Mouse (Mus musculus): Measurements from ENCODE around the gene Gmpr. TPM values are rescaled to one million over a fixed set of nuclear protein-coding genes. Genes with fewer than 3 reads are reported as not detected.
"Not testable (repeated sequence)": the region's sequence is repeated elsewhere in the genome, so short reads cannot be mapped to it uniquely, and the experiment has no call there.

Gmpr gene
- polyA plus RNA-seq, 1 experiment from 2014 or later, result 22.9 TPM

- no peak overlapping the region; the same call in 1 of the 2 replicates for H3K9ac ChIP-seq
- peak overlapping the region; percentile 39 for H3K4me2 ChIP-seq
- peaks cover 12% of the 10 kb centered on the region for H3K4me1 ChIP-seq (ENCODE audit: insufficient read depth)
- H3K9me3 ChIP-seq (ENCODE audit: low read depth, low read length), result no peaks in the 10 kb centered on the region
- no peaks in the 10 kb centered on the region for H3K36me3 ChIP-seq (ENCODE audit: insufficient read depth)
- DNase-seq (peak; percentile 62), ATAC-seq (ENCODE audit: insufficient read depth) (peak; percentile 41; the same call in 1 of the 2 replicates)
- H3K4me3 ChIP-seq (ENCODE audit: low read depth, low read length), result no peak overlapping the region
- H3K27ac ChIP-seq (ENCODE audit: low read depth), result peak overlapping the region; percentile 67
- no peak for TF ChIP-seq CTCF (IDR thresholded peaks at IDR 0.05; ENCODE audit: low read depth)
- 20% methylated on average over 19 of the region's 19 CpGs for WGBS
- H3K27me3 ChIP-seq (ENCODE audit: insufficient read depth, low read length), result no peaks in the 10 kb centered on the region
Measured at GRCm38 (mm10) chr13:45469481-45470301, 37.6 kb upstream of the Gmpr start.

DNA sequence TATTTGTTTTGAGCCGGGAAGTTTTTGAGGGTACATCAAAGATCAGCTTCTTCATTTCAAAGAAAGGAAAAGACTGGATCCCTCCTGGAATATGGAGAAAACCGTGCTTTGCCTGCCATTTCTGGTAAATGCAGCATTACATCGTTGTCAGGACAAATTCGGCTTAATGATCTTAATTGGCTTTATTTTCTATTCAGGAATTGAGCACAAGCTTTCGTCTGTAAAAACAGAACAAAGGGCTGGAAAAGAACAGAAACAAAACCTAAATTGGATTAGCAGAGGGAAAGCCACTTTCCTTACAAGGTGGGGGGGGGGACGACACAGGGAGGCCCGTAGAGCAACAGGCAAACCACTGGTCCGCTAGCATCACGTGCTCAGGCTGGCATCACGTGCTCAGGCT is 33.9 kb upstream of the Gmpr start:
- Histone ChIP-seq H3K9me3 (ENCODE audit: low read depth, low read length) (no peaks in the 10 kb centered on the region), H3K4me3 (ENCODE audit: low read depth, low read length) (no peak overlapping the region), H3K4me2 (no peak overlapping the region), H3K36me3 (ENCODE audit: insufficient read depth) (no peaks in the 10 kb centered on the region), H3K27me3 (ENCODE audit: insufficient read depth, low read length) (no peaks in the 10 kb centered on the region), H3K4me1 (ENCODE audit: insufficient read depth) (peaks cover 12% of the 10 kb centered on the region), H3K27ac (ENCODE audit: low read depth) (no peak overlapping the region), H3K9ac (no peak overlapping the region)
- TF ChIP-seq CTCF (IDR thresholded peaks at IDR 0.05; ENCODE audit: low read depth), result no peak
- ATAC-seq (ENCODE audit: insufficient read depth), result no peak
- no peak for DNase-seq
- WGBS, result 65% methylated on average over 10 of the region's 10 CpGs

GRCm38 (mm10) chr13:45475297-45475696 is 31.9 kb upstream of the Gmpr start:
- ATAC-seq (ENCODE audit: insufficient read depth), result no peak
- no peaks in the 10 kb centered on the region for H3K9me3 ChIP-seq (ENCODE audit: low read depth, low read length)
- TF ChIP-seq CTCF (IDR thresholded peaks at IDR 0.05; ENCODE audit: low read depth), result no peak
- 62% methylated on average over 8 of the region's 8 CpGs for WGBS
- H3K9ac ChIP-seq, result no peak overlapping the region
- 0 out of 2 replicates have a peak, but pooled peaks cover 1% of the 10 kb centered on the region for H3K4me1 ChIP-seq (ENCODE audit: insufficient read depth)
- H3K36me3 ChIP-seq (ENCODE audit: insufficient read depth), result no peaks in the 10 kb centered on the region
- H3K4me3 ChIP-seq (ENCODE audit: low read depth, low read length), result no peak overlapping the region
- DNase-seq, result no peak
- no peaks in the 10 kb centered on the region for H3K27me3 ChIP-seq (ENCODE audit: insufficient read depth, low read length)
- H3K4me2 ChIP-seq, result no peak overlapping the region
- H3K27ac ChIP-seq (ENCODE audit: low read depth), result no peak overlapping the region

DNA sequence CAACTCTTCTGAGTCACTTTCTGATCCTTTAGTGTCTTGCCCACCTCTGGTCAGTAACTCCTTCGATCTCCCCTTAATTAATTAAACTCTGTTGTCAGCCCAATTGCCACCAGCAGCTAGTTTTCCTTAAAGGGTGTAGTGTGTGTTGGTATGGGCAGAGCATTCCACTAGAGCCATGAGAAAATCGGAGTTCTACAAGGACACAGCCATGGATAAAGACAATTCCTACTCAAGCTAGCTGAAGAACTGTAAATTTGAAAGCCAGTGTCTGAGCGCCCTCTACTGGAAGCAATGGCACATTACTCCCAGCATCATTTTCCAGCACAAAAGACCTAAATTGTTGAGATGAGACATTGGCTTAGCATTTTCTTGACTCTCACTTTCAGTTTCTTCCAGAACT is 30.1 kb upstream of the Gmpr start:
- 29% methylated on average over 3 of the region's 3 CpGs for WGBS
- peak; percentile 93 for DNase-seq
- Histone ChIP-seq H3K4me1 (ENCODE audit: insufficient read depth) (no peaks in the 10 kb centered on the region), H3K9ac (no peak overlapping the region), H3K36me3 (ENCODE audit: insufficient read depth) (no peaks in the 10 kb centered on the region), H3K27me3 (ENCODE audit: insufficient read depth, low read length) (no peaks in the 10 kb centered on the region), H3K4me2 (no peak overlapping the region), H3K9me3 (ENCODE audit: low read depth, low read length) (no peaks in the 10 kb centered on the region), H3K4me3 (ENCODE audit: low read depth, low read length) (no peak overlapping the region), H3K27ac (ENCODE audit: low read depth) (no peak overlapping the region)
- peak; percentile 97 for TF ChIP-seq CTCF (IDR thresholded peaks at IDR 0.05; ENCODE audit: low read depth)
- no peak for ATAC-seq (ENCODE audit: insufficient read depth)

DNA sequence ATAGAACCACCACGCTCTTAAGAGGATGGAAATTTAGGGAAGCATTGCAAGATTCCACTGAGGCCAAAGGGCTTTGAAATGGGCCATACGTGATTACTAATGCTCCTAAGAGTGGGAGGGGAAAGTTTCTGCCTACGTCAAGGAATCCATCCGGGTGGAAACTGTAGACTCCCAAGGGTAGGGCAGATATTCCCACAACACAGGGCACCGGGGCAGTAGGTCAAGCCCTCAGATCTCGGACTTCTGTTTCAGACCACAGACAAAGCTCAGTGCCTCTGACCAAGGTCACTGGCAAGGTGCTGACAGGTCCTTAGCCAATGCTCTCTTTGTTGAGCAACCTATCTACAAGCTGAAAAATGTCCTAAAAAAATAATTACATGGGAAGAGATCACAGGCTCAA is 27.3 kb upstream of the Gmpr start:
- H3K4me1 ChIP-seq (ENCODE audit: insufficient read depth), result no peaks in the 10 kb centered on the region
- TF ChIP-seq CTCF (IDR thresholded peaks at IDR 0.05; ENCODE audit: low read depth), result no peak
- WGBS, result 64% methylated on average over 6 of the region's 6 CpGs
- H3K27ac ChIP-seq (ENCODE audit: low read depth), result no peak overlapping the region
- H3K36me3 ChIP-seq (ENCODE audit: insufficient read depth), result no peaks in the 10 kb centered on the region
- H3K9ac ChIP-seq, result no peak overlapping the region
- H3K9me3 ChIP-seq (ENCODE audit: low read depth, low read length), result no peaks in the 10 kb centered on the region; the same call in 1 of the 2 replicates
- no peak overlapping the region for H3K4me2 ChIP-seq
- DNase-seq, result no peak
- H3K4me3 ChIP-seq (ENCODE audit: low read depth, low read length), result no peak overlapping the region
- ATAC-seq (ENCODE audit: insufficient read depth), result no peak
- H3K27me3 ChIP-seq (ENCODE audit: insufficient read depth, low read length), result no peaks in the 10 kb centered on the region

GRCm38 (mm10) chr13:45483215-45483614 is 24.0 kb upstream of the Gmpr start:
- no peaks in the 10 kb centered on the region for H3K36me3 ChIP-seq (ENCODE audit: insufficient read depth)
- H3K9me3 ChIP-seq (ENCODE audit: low read depth, low read length), result no peaks in the 10 kb centered on the region; the same call in 1 of the 2 replicates
- H3K4me1 ChIP-seq (ENCODE audit: insufficient read depth), result no peaks in the 10 kb centered on the region
- TF ChIP-seq CTCF (IDR thresholded peaks at IDR 0.05; ENCODE audit: low read depth), result no peak
- no peak for DNase-seq
- WGBS, result 86% methylated on average over 2 of the region's 2 CpGs
- no peak overlapping the region for H3K4me3 ChIP-seq (ENCODE audit: low read depth, low read length)
- no peak for ATAC-seq (ENCODE audit: insufficient read depth)
- no peak overlapping the region for H3K4me2 ChIP-seq
- H3K27me3 ChIP-seq (ENCODE audit: insufficient read depth, low read length), result no peaks in the 10 kb centered on the region
- H3K9ac ChIP-seq, result no peak overlapping the region
- no peak overlapping the region for H3K27ac ChIP-seq (ENCODE audit: low read depth)

GRCm38 (mm10) chr13:45483949-45484348 is 23.3 kb upstream of the Gmpr start:
- H3K27me3 ChIP-seq (ENCODE audit: insufficient read depth, low read length); H3K9me3 ChIP-seq (ENCODE audit: low read depth, low read length); DNase-seq; H3K4me2 ChIP-seq; H3K4me1 ChIP-seq (ENCODE audit: insufficient read depth); H3K27ac ChIP-seq (ENCODE audit: low read depth); H3K9ac ChIP-seq; H3K4me3 ChIP-seq (ENCODE audit: low read depth, low read length); ATAC-seq (ENCODE audit: insufficient read depth); H3K36me3 ChIP-seq (ENCODE audit: insufficient read depth): not testable (repeated sequence)
- 93% methylated on average over 16 of the region's 16 CpGs for WGBS

Measured in lung, embryonic 14.5 days (tissue).